Mouse (Mus musculus) cerebral cortex, adult 2 months (tissue): Measurements from ENCODE around the gene Zfyve28.

Experiments
- WGBS: fragments of 180-500 bp; shearing (Covaris S2); methylation state at CpG from one replicate; pipeline ENCODE4 v1.1.7; 2018; 5-methylcytosine and 5-hydroxymethylcytosine counted together

The Zfyve28 gene

GRCm38 (mm10) chr5:34285285-34285684, 3.0 kb downstream of the Zfyve28 start:
- 73% methylated on average over 2 of the region's 2 CpGs for WGBS

- 63% methylated on average over 3 of the region's 3 CpGs for WGBS
Measured at GRCm38 (mm10) chr5:34284156-34284750, 4.0 kb downstream of the Zfyve28 start.

GRCm38 (mm10) chr5:34283355-34283754, 4.9 kb downstream of the Zfyve28 start:
- WGBS, result 86% methylated on average over 5 of the region's 5 CpGs

GRCm38 (mm10) chr5:34280976-34281375, 7.3 kb downstream of the Zfyve28 start:
- 37% methylated on average over 7 of the region's 7 CpGs for WGBS

- 57% methylated on average over 9 of the region's 9 CpGs for WGBS
Measured at GRCm38 (mm10) chr5:34279214-34279613, 9.0 kb downstream of the Zfyve28 start.

GRCm38 (mm10) chr5:34278058-34278457, 10.2 kb downstream of the Zfyve28 start:
- WGBS, result 45% methylated on average over 4 of the region's 4 CpGs

- 41% methylated on average over 6 of the region's 6 CpGs for WGBS
Measured at GRCm38 (mm10) chr5:34276746-34277145, 11.5 kb downstream of the Zfyve28 start.

- 44% methylated on average over 7 of the region's 7 CpGs for WGBS
Measured at GRCm38 (mm10) chr5:34276191-34276590, 12.1 kb downstream of the Zfyve28 start.

- 69% methylated on average over 10 of the region's 10 CpGs for WGBS
Measured at GRCm38 (mm10) chr5:34274676-34275293, 13.5 kb downstream of the Zfyve28 start.

- WGBS, result 44% methylated on average over 3 of the region's 3 CpGs
Measured at GRCm38 (mm10) chr5:34274268-34274667, 14.0 kb downstream of the Zfyve28 start.

GRCm38 (mm10) chr5:34273251-34273681, 15.0 kb downstream of the Zfyve28 start:
- 40% methylated on average over 5 of the region's 5 CpGs for WGBS

- 41% methylated on average over 4 of the region's 4 CpGs for WGBS
Measured at GRCm38 (mm10) chr5:34271743-34272142, 16.5 kb downstream of the Zfyve28 start.

- 37% methylated on average over 12 of the region's 12 CpGs for WGBS
Measured at GRCm38 (mm10) chr5:34269921-34270465, 18.3 kb downstream of the Zfyve28 start.

GRCm38 (mm10) chr5:34269197-34269920, 18.9 kb downstream of the Zfyve28 start:
- 62% methylated on average over 16 of the region's 16 CpGs for WGBS

GRCm38 (mm10) chr5:34266065-34266464, 22.2 kb downstream of the Zfyve28 start:
- WGBS, result 77% methylated on average over 4 of the region's 4 CpGs

- WGBS, result 64% methylated on average over 3 of the region's 3 CpGs
Measured at GRCm38 (mm10) chr5:34259172-34259816, 29.0 kb downstream of the Zfyve28 start.

- 86% methylated on average over 3 of the region's 3 CpGs for WGBS
Measured at GRCm38 (mm10) chr5:34255189-34255588, 33.1 kb downstream of the Zfyve28 start.

- 50% methylated on average over 8 of the region's 8 CpGs for WGBS
Measured at GRCm38 (mm10) chr5:34254309-34254708, 33.9 kb downstream of the Zfyve28 start.

GRCm38 (mm10) chr5:34252967-34253519, 35.2 kb downstream of the Zfyve28 start:
- 48% methylated on average over 4 of the region's 4 CpGs for WGBS

- 23% methylated on average over 4 of the region's 4 CpGs for WGBS
Measured at GRCm38 (mm10) chr5:34252307-34252966, 35.8 kb downstream of the Zfyve28 start.

GRCm38 (mm10) chr5:34251794-34252193, 36.5 kb downstream of the Zfyve28 start:
- 50% methylated on average over 4 of the region's 4 CpGs for WGBS
